Mouse (Mus musculus) c-Kit-positive CD71-positive TER-119-positive erythroid progenitor cells, embryonic 14.5 days (primary cell): ENCODE data around the gene Akr1c12.
"Not testable (repeated sequence)": the region's sequence is repeated elsewhere in the genome, so short reads cannot be mapped to it uniquely, and the experiment has no call there.

ENCODE experiments used
- DNase-seq: peaks from one replicate; pipeline ENCODE4 v3.0.0-alpha.2; 2013; ENCODE audit warnings: low spot score

Gene Akr1c12

GRCm38 (mm10) chr13:4279284-4279683 lies at the start of gene Akr1c12:
TSS of gene Akr1c12 (minus strand) at chr13:4279433.
- DNase-seq: no peak

DNA sequence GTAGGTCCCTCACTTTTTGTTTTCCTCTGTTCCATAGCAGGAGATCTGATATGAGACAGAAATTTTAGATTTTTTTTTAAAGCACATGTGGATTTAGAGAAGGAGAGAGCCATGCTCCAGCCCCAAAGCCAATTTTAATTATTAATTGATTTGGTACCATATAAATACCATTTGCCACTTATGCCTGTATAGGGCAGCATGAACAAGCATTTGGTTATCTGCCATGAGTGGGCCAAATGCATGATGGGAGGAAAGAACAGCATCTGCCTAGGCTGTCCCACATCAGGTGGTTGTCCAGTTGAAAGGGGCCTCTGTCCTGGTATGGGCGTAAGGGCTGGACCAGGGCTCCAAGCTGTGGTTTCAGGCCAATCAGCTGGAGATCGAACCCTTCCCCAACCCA lies 39.5 kb upstream of the Akr1c12 start:
- no peak for DNase-seq

DNA sequence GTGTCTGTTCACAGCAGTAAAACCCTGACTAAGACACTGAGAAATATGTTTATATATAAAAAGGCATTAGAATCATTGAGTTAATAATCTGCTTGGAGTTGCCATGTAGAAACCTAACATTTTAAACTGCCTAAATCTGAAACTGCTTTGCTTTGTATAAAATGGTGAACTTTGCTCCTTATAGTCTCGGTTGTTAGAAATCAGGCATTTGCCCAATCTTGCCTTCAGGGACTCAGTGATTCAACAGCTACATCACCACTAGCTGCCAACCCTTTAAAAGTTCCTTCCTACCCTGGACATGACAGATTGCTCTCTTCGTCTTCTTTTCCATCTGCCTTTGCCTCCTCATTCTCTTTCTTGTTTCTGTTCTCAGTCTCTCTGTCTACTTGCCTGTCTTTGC lies 34.7 kb upstream of the Akr1c12 start:
- no peak for DNase-seq

DNA sequence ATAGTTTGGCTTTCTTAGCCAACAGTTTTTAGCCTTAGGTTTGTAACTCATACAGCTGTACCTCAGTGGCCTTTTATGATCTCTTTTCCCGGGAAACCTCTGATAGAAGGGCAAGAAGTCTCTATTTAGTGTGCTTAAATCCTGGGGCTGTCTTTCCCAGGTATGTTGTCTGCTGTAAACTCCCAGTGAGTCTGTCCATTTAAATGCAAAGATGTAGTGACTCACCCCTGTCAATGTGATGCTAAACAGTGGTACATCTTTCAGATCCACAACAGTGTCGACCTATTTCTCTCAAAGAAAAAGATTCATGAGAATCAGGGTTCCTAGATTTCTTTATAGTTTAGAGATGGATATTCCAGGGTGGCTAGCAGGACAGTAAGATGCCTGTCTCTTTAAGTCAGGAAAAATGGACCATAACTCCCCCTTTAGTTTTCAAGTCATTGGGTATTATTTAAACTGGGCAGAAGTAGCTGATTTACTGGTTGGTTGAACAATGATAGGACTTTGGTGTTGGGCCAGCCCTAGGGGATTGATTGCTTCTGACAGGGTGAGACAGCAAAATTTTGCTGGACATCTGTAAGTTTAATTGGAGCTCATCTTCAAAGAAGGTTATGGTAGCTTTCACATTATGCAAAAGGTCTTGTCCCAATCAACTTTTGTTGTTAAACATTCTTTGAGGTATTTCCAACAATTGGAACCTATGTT lies 25.8 kb upstream of the Akr1c12 start:
- no peak for DNase-seq

DNA sequence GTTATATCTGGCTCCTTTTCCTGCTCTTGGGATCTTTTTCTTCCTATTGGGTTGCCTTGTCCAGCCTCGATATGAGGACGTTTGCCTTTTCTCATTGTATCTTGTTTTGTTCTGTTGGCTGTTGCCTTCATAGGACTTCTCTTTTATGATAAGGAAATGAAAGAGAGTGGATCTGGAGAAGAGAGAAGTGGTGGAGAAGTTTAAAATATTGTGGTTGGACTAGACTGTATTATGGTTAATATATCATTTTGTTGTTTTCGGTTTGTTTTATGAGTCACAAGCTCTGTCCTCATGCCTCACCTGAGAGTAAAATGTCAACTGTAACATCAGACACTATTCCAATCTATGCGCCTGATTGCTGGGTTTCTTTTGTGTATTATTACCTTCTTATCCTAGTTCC lies 17.8 kb upstream of the Akr1c12 start:
- no peak for DNase-seq

- DNase-seq: no peak
These were observed 2.5 kb upstream of the Akr1c12 start for GRCm38 (mm10) chr13:4281471-4282412.

- no peak for DNase-seq
These were observed 1.7 kb downstream of the Akr1c12 start for GRCm38 (mm10) chr13:4277526-4277925.

GRCm38 (mm10) chr13:4270860-4271259 lies 8.4 kb downstream of the Akr1c12 start:
- DNase-seq: no peak

DNA sequence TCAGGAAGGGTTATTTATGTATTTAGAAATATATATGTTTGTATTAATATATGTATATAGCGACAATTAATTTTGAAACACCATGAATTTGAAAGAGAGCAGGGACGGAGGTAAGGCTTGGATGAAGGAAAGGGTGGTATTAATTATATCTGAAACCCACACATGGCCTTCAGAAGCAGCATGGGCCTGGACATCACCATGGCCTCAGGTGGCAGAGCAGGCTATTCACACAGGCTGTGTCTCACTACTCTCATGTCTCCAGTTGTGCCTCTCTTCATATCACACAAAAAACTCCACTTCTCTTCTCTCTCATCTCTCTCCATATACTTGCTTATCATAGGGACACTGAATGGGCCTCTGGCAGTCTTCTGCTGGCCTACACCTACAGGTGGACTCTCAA lies 13.8 kb downstream of the Akr1c12 start:
- not testable (repeated sequence) for DNase-seq

DNA sequence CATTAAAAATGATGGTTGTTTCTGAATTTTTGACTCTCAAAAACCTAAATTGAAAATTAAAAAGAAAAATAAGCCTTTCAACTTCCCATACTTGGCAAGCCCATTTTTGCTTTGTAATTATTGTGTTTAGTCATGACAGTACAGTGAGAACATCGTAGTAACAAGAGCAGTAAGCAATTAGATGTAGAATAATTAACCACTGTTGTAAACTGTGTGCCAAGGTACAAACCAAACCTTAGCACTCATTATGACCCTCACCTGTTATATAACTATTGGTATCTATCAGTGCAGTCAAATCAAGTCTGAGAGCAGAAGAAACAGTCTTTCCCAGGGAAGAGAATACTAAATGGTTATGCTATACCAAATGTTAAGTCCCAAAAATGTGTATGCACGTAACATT lies 14.2 kb downstream of the Akr1c12 start:
- no peak for DNase-seq

DNA sequence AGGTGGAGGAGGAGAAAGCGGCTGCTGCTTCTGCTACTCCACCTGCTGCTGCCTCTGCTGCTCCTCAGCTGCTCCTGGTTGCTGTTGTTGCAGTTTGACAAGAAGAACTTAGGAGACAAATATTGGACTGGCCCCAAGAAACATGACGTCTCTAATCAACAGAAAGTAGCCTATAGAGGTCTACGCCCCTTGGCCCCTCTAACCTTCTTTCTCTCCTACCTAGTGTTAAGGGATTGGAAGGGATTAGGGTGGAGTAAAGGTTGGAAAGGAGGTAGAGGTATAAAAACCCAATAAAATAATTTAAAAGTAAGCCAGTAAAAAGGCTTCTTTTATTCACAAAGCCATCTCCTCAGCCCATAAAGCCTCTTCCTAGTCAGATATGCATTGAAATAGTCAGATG lies 14.6 kb downstream of the Akr1c12 start:
- DNase-seq: no peak

GRCm38 (mm10) chr13:4257349-4257748 lies 21.9 kb downstream of the Akr1c12 start:
- DNase-seq: no peak

GRCm38 (mm10) chr13:4256894-4257293 lies 22.3 kb downstream of the Akr1c12 start:
- DNase-seq: not testable (repeated sequence)

- DNase-seq: no peak
These were observed 29.9 kb downstream of the Akr1c12 start for GRCm38 (mm10) chr13:4249347-4249746.

- no peak for DNase-seq
These were observed 34.2 kb downstream of the Akr1c12 start for GRCm38 (mm10) chr13:4244861-4245559.

DNA sequence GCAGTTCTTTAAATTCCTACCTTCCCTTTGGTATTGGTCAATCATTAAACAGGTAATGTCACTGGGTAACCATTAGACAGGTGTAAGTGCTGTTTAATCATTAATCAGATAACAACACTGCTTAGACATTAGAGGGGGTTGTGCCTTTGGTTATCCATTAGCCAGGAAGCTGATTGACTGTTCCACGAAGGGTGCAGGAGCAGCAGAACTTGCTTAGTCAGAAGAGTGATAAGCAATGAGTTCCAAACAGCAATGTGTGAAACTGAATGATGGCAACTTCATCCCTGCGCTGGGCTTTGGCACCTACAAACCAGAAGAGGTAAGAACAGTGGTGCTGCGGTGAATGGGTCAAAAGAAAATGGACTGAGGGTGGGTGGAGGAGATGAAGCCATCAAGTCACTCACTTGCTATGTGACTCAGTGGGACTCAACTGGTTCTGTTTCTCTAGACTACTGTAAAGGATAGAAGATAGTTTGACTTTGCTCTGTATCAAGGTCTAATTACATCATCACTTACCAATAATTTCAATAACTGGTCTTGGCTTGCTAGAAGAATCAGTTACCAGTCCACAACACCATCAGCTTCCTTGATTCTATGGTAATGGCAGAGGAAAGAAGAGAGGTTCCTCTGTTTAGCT lies 45.6 kb downstream of the Akr1c12 start:
- DNase-seq: no peak

DNA sequence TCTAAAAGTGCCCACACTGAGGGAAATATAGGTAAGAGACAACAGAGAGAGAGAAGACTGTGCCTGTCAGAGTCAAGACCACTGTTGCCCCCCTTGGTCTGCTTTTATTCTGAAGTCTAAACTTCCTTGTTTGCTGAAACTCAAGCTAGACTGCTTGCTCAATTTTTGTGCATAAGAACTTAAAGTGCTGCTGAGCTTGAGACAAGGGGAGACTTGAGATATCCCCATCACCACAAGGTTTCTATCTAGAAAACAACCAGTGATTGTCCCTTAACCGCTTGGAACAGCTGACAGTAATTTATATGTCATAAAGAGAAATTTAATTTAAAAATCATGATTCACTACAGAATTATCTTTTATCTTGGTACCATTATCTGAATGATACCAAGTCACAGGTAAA lies 46.1 kb downstream of the Akr1c12 start:
- DNase-seq: no peak

GRCm38 (mm10) chr13:4230841-4231623 lies 48.2 kb downstream of the Akr1c12 start:
- DNase-seq: no peak

DNA sequence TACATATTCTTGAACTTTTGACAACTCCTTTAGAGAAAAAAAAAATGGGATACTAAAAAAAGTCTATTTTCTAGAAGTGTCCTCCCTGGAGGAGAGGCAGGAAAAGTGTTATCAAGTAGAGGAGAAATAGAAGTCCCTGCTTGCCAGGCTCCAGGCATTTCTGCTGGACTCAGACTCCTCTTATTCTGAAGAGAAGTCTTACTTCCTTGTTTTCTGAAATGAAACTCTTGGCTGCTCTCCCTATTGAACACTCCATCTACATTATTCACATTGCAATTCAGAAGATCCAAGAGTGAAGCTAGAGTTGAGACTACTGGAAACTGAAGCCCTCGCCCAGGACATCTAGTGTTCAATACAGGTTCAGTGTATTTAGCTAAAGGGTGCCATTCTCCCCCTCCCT lies 50.8 kb downstream of the Akr1c12 start, which contains the start of gene Akr1c19:
TSS of gene Akr1c19 (plus strand) at position 260 of the 400 bp plus-strand sequence.
- no peak for DNase-seq
